Mouse (Mus musculus) common myeloid progenitor, adult 5-6 weeks (primary cell): ENCODE data around the gene Ngp. TPM values are rescaled to one million over a fixed set of nuclear protein-coding genes. Genes with fewer than 3 reads are reported as not detected.
A peak's percentile ranks its signal among the peaks of the same experiment; 100 is the strongest.
"Not testable (repeated sequence)": the region's sequence is repeated elsewhere in the genome, so short reads cannot be mapped to it uniquely, and the experiment has no call there.

Experiments
- ATAC-seq: replicated peaks from 2 replicates; pipeline ENCODE4 v1.8.0; 2016; ENCODE audit warnings: low read depth, mild to moderate bottlenecking, moderate TSS enrichment, inconsistent platforms; ENCODE audit not compliant: poor library complexity, severe bottlenecking
- total RNA-seq: library from RNA; stranded (forward); fragments of 200-1000, 187-1606 nt; gene quantifications from 2 replicates; pipeline ENCODE4 v1.2.3, GENCODE M21; 2017

Gene Ngp
- total RNA-seq: 114 and 131 TPM in 2 replicates

GRCm38 (mm10) chr9:110419511-110420112 is at the start of gene Ngp:
Gene Ngp (plus strand): TSS chr9:110419747.
- ATAC-seq: no peak

DNA sequence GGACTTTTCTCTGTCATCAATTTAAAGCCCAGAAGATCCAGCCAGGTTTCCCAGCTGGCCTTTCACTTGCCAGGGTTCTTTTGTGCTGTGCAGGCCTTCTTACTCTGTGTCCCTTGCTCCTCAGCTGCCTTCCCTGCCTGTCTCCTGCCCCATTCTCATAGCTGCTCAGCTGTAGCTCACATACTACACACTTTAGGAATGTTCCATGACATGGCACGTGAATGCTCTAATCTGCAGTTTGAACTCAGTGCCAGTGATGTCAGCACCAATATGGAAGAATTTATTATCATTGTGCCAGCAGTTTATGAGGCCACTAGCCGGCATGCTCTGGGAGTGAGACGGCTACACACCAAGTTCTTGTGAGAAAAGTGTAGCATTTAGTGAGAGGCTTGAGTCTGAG is 49.7 kb upstream of the Ngp start:
- no peak for ATAC-seq

- ATAC-seq: no peak
These were observed 45.7 kb upstream of the Ngp start for GRCm38 (mm10) chr9:110373871-110374270.

DNA sequence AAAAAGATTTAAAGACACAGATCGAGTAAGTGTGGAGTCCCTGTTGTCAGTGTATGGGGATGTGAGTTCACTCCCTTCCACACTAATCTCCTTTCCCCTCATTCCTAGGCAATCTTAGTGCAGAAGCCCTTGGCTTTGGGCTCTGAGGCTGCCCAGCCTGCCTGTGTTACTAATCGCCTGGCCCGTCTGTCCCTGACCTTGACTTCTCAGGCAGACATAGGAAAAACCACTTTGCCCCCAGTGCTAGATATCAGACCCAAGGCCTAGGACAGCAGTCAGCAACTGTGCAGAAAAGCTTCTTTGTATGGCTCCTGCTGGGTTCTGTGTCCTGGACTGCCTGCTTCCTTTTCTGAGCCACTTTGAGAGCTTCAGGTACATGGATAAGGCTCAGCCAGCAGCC is 43.9 kb upstream of the Ngp start:
- ATAC-seq: no peak

- not testable (repeated sequence) for ATAC-seq
These were observed 41.9 kb upstream of the Ngp start for GRCm38 (mm10) chr9:110377655-110378054.

- no peak for ATAC-seq
These were observed 40.2 kb upstream of the Ngp start for GRCm38 (mm10) chr9:110379361-110379760.

DNA sequence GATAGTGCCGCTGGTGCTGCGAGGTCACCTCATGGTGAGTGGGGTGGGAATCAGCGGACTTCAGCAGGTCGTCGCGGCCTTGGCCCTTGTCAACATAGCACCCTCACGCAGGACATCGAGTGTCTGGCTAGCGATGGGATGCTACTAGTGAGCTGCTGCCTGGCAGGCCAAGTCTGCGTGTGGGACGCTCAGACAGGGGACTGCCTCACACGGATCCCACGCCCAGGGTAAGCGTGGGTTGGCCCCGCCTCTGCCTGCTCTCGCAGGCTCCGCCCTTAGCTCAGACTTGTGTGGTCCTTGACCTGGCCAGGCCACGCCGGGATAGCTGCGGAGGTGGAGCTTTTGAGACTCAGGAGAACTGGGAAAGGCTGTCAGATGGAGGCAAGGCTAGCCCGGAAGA is 38.9 kb upstream of the Ngp start:
- ATAC-seq: no peak

DNA sequence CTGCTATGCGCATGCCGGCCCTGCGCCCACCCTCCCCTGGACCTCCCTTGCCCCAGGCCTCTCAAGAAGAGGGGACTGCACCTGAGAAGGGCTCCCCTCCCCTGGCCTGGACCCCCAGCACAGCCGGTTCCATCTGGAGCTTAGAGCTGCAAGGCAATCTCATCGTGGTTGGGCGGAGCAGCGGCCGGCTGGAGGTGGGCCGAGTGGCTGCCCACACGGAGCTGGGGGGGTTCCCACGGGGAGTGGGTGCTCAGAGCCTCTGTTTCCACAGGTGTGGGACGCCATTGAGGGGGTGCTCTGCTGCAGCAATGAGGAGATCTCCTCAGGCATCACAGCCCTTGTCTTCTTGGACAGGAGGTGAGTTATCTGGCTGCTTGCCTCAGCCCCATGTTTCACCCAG is 38.3 kb upstream of the Ngp start:
- no peak for ATAC-seq

- ATAC-seq: no peak
These were observed 35.1 kb upstream of the Ngp start for GRCm38 (mm10) chr9:110384369-110384929.

DNA sequence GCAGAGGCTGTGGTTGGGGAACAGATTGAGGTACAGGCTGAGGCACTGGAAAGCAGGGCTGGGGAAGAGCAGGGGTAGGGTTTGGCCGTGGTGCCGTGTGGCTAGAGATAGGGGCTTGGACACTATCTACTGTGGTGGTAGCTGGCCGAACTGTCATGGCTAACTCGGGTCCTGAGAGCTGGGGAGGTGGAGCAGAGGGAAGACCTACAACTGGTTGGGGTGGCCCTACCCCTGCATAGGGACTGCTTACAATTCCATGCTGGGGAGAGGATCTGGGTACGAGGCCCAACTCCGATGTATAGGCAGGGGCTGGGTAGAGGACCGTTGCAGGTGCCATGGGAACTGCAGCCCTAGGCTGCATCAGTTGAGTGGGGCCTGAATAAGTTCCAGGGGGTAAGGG is 31.5 kb upstream of the Ngp start:
- no peak for ATAC-seq

- ATAC-seq: no peak
These were observed 28.7 kb upstream of the Ngp start for GRCm38 (mm10) chr9:110390843-110391242.

DNA sequence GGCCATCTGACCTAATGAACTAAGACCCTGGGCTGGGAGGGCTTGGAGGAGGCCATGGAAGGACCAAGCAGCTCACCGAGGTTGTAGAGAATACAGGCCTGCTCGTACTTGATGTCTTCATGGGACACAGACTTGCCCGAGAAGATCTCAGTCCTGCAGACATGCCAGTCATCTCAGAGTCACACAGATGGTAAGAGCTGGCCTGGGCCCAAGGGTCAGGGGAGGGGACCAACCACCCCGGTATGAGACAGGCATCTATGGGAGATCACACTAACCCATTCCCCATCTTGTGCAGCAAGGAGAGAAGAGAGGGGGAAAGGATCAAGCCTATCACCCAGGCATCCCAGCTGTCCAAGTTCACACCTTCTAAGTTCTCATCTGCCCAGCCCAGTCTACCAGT is 26.3 kb upstream of the Ngp start:
- no peak for ATAC-seq

DNA sequence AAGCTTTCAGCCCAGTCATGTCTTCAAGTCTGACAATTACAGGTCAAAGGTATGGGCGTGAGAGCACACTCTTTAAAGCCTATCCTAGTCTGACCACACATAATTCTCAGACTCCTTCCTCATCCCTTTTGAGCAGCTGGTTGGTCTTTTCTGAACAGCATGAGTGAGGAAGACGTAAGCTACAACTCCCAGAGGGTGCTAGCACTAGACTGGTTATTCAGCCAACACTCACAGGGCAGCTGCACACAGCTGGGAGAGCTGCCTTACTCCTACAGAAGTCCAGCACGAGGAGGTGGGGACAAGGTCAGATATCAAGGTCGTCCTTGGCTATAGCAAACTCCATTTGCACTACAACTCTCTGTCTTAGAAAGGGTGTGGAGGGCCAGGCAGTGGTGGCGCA is 18.9 kb upstream of the Ngp start:
- no peak for ATAC-seq

- ATAC-seq: no peak
These were observed 16.8 kb upstream of the Ngp start for GRCm38 (mm10) chr9:110402731-110403130.

DNA sequence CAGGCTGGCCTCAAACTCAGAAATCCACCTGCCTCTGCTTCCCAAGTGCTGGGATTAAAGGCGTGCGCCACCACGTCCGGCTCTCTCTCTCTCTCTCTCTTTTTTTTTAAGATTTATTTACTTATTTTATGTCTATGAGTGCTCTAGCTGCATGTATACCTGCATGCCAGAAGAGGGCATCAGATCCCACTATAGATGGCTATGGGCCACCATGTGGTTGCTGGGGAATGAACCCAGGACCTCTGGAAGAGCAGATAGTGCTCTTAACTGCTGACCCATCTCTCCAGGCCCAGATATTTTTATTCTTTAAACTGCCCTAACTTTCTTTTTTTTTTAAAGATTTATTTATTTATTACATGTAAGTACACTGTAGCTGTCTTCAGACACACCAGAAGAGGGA is 16.3 kb upstream of the Ngp start:
- not testable (repeated sequence) for ATAC-seq

DNA sequence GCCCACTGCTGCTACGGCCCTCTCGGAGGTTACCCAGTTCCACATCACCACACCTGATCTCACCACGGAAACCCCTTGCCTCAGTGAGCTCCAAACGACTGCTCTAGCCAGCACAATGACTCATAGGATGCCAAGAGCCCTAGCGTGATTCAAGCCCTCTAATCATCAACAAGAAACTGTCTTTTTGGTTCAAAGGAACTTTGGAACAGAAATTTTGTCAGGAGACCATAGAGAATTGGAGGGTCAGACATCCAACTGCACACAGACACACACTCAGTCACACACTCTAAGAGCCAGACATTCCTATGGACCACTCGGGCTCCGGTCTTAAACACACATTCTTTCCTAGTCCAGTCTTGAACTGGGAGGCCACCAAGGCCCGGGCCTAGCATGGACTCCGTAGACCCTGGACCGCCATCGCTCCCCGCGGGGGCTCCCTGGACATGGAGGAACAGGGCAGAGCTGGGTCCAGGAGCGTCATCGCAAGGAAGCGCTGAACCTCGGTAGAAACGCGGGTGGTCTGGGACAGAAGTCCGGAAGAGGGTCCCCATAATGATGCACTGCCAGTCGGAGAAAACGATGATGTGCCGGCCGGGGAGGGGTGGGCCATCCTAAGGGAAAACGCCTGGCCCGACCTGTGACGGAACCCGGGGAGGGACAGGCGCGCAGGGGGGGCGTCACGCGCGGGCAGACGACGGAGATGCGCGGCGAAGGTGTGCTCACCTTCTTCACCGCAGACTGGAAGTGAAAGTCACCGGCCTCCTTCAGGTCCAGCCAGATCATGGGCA is 12.0 kb upstream of the Ngp start:
- ATAC-seq: peak; percentile 16

DNA sequence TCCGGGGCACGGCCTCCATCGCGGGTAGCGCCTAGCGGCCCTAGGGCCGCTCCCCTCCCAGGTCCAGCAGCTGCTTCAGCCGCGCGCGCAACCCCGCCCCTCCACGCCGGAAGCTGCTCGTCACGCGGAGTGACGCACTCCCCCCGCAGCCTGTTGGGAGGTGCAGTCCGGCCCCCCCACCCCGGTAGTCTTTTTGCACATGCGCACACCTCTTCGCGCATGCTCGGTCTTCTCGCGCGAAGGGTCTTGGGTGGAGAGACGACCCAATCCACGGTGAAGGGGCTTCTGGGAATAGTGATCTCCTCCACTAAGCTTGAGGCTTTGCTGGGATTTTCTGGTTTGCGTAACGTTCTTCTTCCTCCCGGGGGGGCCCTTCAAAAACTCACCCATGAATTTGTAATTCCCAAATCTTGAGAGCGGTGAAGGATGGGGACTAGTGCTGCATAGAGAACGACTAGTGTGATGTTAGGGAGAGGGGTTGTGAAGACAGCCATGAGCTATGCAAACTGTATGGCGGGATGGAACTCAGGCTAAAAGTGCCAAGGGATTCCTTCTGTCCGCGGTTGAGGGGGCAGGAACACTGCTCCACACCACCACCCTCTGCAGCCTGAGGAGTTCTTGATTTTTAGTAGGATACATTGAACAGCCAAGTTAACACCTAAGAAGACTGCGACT is 11.3 kb upstream of the Ngp start, which contains the start of gene Ptpn23:
Ptpn23 (minus strand) TSS at position 115 of the 675 bp plus-strand sequence.
- ATAC-seq: peak; percentile 89

DNA sequence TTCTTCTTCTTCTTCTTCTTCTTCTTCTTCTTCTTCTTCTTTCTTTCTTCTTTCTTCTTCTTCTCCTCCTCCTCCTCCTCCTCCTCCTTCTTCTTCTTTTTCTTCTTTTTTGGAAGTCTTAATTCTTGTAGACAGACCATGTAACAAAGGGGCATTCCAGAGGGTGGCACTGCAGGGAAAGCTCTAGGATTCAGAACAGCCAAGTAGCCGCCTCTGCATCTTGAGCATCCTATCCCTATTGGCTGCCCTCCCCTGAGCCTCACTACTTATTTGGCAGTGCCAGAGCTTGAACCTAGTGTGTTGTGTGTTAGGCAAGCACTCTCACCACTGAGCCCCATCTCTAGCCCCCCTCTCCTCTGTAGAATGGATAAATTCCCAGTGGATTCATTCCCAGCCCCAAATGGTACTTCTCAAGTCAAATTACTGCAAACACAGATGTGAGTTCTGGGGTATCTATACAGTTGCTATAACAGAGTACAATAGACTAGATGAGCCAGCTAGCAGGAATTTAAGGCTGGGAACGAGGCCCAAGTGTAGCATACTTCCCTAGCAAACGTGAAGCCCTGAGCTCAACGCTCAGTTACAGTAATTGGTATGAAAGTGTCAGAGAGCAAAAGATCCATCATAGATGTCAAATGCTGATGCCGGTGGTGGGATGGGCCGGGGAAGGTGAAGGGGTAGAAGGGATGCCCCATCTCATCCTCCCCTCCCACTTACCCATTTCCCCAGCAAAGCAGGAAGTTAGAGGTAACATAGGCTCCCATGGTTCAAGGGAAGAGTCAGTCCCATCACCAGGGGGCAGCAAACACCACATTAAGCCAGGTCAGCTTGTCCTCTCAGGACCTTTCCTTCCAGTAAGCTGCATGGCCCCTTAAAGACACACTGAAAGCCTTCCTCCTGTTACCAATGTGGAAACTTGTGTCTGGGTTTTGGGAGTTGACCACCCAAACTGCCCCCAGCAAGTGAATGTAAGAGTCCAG is 8.3 kb upstream of the Ngp start:
- peak; percentile 72 for ATAC-seq

DNA sequence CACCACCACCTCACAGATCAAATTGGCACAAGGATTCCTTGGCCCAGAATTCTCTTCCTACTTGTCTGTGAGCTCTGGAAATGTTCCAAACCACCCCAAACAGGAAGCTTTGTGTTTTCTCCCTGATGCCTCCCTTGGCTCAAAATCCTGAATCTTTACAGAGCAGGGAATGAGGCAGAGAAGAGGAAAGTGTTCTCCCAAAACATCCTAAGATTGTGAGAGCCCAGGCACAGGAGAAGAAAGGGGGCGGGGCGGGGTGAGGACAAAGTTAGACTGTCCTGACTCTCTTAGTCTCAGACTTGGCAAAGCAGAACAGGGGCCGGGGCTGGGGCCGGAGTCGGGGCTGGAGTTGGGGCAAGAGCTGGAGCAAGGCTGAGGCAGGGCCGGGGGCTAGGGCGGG is 6.6 kb upstream of the Ngp start:
- no peak for ATAC-seq

- peak; percentile 43; the same call in 1 of the 2 replicates for ATAC-seq
These were observed 5.8 kb upstream of the Ngp start for GRCm38 (mm10) chr9:110413785-110414184.
